Mouse (Mus musculus): ENCODE data around the gene Nipal4.

Nipal4 gene

GRCm38 (mm10) chr11:46115411-46116173 is 50.7 kb downstream of the Nipal4 start:
- DNase-seq (ENCODE audit: extremely low spot score, low read depth, low spot score), result no peak

- no peak for DNase-seq (ENCODE audit: extremely low spot score, low read depth, low spot score)
Measured at GRCm38 (mm10) chr11:46115011-46115410, 51.3 kb downstream of the Nipal4 start.

DNA sequence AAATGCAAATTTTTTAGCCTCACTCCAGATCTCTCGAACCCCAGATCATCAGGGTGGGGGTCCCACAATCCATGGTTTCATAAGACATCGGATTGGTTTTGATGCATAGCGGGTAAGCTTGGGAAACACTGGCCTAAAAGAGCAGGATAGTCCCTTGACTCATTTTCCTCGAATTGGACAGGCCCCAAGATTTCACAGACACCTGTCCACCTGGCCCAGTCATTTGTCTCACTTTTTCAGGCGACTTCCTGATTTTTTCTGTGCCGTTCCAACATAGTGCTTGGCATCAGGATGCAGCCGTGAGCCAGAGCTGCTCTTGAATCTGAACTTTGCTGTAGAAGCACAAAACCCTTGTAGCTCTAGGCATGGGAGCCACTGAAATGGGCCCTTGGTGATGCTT is 52.1 kb downstream of the Nipal4 start:
- no peak for DNase-seq (ENCODE audit: extremely low spot score, low read depth, low spot score)

DNA sequence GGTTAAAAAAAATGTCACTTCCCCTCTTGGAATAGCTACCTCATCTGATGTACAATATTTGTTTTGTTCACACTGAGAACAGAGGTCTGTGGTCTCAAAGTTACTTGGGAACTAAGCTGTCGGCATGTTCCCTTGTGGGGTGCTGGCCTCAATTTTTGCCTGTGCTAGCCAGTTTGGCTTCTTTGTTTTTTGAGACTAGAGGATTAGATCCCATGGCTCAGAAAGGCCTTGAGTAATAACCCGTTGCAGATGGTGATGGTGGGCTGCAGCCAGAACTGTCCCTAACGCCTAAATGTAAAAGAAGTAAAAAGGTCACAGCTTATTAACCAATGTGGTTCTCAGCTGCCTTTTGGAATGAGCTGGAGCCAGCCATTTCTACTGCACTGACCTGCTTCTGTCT is 53.1 kb downstream of the Nipal4 start:
- no peak for DNase-seq (ENCODE audit: extremely low spot score, low read depth, low spot score)

DNA sequence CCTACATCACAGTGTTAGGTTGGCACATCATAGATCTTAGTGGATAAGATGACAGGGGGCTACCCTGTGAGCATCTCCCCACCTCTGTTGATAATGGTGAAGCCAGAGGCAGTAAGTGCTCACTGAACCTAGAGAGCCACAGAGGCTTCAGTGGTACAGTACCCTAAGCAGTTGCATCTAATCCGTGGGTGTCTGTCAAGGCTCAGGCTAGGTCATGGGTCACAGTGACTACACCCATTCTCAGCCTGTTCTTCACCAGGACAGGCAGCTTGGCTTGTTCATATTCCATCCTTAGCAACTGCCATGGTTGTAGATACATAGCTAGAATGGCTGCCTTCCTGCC is 55.4 kb downstream of the Nipal4 start:
- no peak for DNase-seq (ENCODE audit: extremely low spot score, low read depth, low spot score)

DNA sequence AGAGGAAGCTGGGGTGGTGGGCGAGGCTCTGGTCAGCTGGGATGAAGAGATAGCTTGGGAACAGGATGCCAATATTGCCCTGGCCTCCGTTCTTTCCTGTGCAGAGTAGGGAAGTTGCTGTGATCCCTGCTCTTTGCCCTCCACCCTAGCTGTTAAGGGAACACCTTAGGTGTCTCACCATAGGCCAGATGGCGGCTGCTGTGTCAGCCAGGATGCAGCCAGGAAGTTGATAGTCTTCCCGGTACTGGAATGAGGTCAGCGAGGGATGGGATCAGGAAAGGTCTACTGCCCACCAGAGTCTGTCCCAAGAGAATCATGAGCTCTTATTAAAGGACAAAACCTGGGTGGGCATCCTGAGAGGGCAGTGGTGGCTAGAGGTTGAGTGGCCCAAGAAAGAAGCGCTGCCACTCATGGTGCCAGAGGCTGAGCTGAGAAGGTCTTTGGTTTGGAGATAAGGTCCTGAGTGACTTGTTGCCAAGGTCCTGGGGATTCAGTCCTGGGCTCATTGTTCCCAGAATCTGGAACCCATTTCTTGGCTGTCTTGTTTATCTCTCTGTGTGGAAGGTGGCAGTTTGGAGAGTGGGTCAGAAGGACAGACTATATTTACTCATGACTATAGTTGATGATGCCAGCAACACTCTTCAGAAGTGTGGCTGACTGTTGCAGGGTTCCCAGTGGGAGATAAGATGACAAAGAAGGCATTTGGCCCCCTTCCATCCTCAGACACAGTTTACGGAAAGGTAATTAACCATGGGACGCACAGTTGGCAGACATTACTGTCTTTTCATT is 56.0 kb downstream of the Nipal4 start:
- DNase-seq (ENCODE audit: extremely low spot score, low read depth, low spot score), result no peak

DNA sequence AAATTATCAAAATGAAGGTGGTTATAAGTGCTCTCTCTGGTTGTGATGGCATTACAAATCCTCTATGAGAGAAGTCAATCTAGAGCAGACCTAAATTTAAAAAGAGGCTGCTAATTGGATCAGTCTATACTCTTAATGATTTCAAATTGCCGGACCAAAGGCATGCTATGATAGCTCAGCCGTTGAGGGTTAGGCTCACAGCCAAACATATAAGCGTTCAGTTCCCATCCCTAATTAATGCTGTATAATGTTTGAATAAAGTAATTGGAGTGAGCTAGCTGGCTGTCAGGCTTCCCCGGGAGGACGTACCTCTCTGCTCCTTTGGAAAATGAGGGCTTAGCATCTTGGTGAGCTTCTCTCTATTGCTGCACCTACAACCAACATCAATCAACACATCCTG is 57.1 kb downstream of the Nipal4 start:
- no peak for DNase-seq (ENCODE audit: extremely low spot score, low read depth, low spot score)

DNA sequence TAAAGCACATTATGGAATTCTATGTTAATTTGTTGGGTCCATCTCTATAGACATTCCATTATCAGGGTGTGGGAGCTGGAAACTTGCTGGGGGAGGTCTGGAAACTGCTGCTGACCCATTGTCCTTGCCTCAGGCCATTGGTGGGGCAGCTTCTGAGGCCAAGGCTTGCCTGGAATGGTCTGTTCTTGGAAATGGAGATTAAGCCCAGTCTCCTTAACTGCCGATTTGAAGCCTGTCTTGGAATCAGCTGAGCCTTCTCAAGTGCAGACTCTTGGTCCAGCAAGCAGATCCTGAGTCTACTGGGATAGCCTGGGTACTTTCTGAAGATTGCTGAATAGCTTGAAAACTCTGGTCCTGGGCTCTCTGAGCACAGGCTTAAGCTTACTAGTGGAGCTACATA is 59.3 kb downstream of the Nipal4 start:
- no peak for DNase-seq (ENCODE audit: extremely low spot score, low read depth, low spot score)

- no peak for DNase-seq (ENCODE audit: extremely low spot score, low read depth, low spot score)
Measured at GRCm38 (mm10) chr11:46102107-46102506, 64.2 kb downstream of the Nipal4 start.

Data from hindlimb bud, embryonic 11.5 days (tissue).